Mouse (Mus musculus) embryo, embryonic 11 days (tissue): ENCODE results near the gene Bbof1.

Experiments
- DNase-seq: peaks from one replicate; pipeline ENCODE4 v3.0.0-alpha.2; 2015

The Bbof1 gene

GRCm38 (mm10) chr12:84408819-84409507 is at the start of gene Bbof1, which contains the start of gene Entpd5:
Gene Bbof1 (plus strand): TSS chr12:84409071.
Gene Entpd5 (minus strand): TSS chr12:84409029.
- DNase-seq, result peak; percentile 95

- DNase-seq, result peak; percentile 99
Observed at GRCm38 (mm10) chr12:84361555-84362489, 47.0 kb upstream of the Bbof1 start, which contains the start of the genes Coq6 and Fam161b. Gene Coq6 (plus strand): TSS chr12:84361657. Gene Fam161b (minus strand): TSS chr12:84361833.

- no peak for DNase-seq
Observed at GRCm38 (mm10) chr12:84362872-84363271, 46.0 kb upstream of the Bbof1 start.

- DNase-seq, result no peak
Observed at GRCm38 (mm10) chr12:84364291-84364690, 44.6 kb upstream of the Bbof1 start.

- no peak for DNase-seq
Observed at GRCm38 (mm10) chr12:84365137-84365536, 43.7 kb upstream of the Bbof1 start.

- DNase-seq, result no peak
Observed at GRCm38 (mm10) chr12:84366971-84367370, 41.9 kb upstream of the Bbof1 start.

GRCm38 (mm10) chr12:84371647-84372046 is 37.2 kb upstream of the Bbof1 start:
- no peak for DNase-seq

- no peak for DNase-seq
Observed at GRCm38 (mm10) chr12:84373831-84374481, 34.9 kb upstream of the Bbof1 start.

- DNase-seq, result no peak
Observed at GRCm38 (mm10) chr12:84382369-84382768, 26.5 kb upstream of the Bbof1 start.

- DNase-seq, result no peak
Observed at GRCm38 (mm10) chr12:84384644-84385081, 24.2 kb upstream of the Bbof1 start.

- no peak for DNase-seq
Observed at GRCm38 (mm10) chr12:84385408-84385807, 23.5 kb upstream of the Bbof1 start.

GRCm38 (mm10) chr12:84388097-84388496 is 20.8 kb upstream of the Bbof1 start:
- no peak for DNase-seq

GRCm38 (mm10) chr12:84388774-84389400 is 20.0 kb upstream of the Bbof1 start:
- DNase-seq, result no peak

GRCm38 (mm10) chr12:84390336-84390735 is 18.5 kb upstream of the Bbof1 start:
- no peak for DNase-seq

- no peak for DNase-seq
Observed at GRCm38 (mm10) chr12:84392681-84393080, 16.2 kb upstream of the Bbof1 start.

GRCm38 (mm10) chr12:84393847-84394246 is 15.0 kb upstream of the Bbof1 start:
- no peak for DNase-seq

GRCm38 (mm10) chr12:84396947-84397679 is 11.8 kb upstream of the Bbof1 start:
- no peak for DNase-seq

GRCm38 (mm10) chr12:84397685-84398084 is 11.2 kb upstream of the Bbof1 start:
- DNase-seq, result no peak

GRCm38 (mm10) chr12:84398629-84399028 is 10.2 kb upstream of the Bbof1 start:
- no peak for DNase-seq

- no peak for DNase-seq
Observed at GRCm38 (mm10) chr12:84399135-84399534, 9.7 kb upstream of the Bbof1 start.

GRCm38 (mm10) chr12:84399663-84400062 is 9.2 kb upstream of the Bbof1 start:
- no peak for DNase-seq

GRCm38 (mm10) chr12:84400068-84400467 is 8.8 kb upstream of the Bbof1 start:
- DNase-seq, result no peak
